Mouse (Mus musculus) CH12.LX (cell line): ENCODE results near the gene H2afj. TPM values are rescaled to one million over a fixed set of nuclear protein-coding genes. Genes with fewer than 3 reads are reported as not detected.
A peak's percentile ranks its signal among the peaks of the same experiment; 100 is the strongest.

Experiments
- DNase-seq: peaks from one replicate; pipeline ENCODE4 v3.0.0-alpha.2; 2013; ENCODE audit errors: extremely low read depth
- H3K27ac ChIP-seq: 2 replicates; pipeline ENCODE4 v1.5.1; 2012; ENCODE audit warnings: low read depth, mild to moderate bottlenecking, control low read depth, moderate library complexity; ENCODE audit not compliant: insufficient read depth
- H3K27me3 ChIP-seq: replicated peaks from 2 replicates; pipeline ENCODE3; 2012; ENCODE audit warnings: inconsistent platforms
- H3K36me3 ChIP-seq, 2 experiments: replicated peaks in 1 of 2; 2 replicates each; pipeline versions ENCODE3 to v1.6.1; 2012; ENCODE audit warnings: inconsistent platforms in 1 of 2, low read length in 1 of 2, mild to moderate bottlenecking in 1 of 2, mixed read lengths in 1 of 2, moderate library complexity in 1 of 2; ENCODE audit not compliant: control insufficient read depth in 1 of 2, insufficient read depth in 1 of 2
- H3K4me1 ChIP-seq, 2 experiments: 2 replicates each; pipeline ENCODE4 v1.6.1; 2012; ENCODE audit warnings: inconsistent platforms in 1 of 2, moderate library complexity in 1 of 2; ENCODE audit not compliant: insufficient read depth in 2 of 2, control insufficient read depth in 1 of 2
- H3K4me2 ChIP-seq: 2 replicates; pipeline ENCODE4 v1.6.1; 2012; ENCODE audit warnings: low read depth, mild to moderate bottlenecking, control low read depth; ENCODE audit not compliant: poor library complexity, insufficient read depth, severe bottlenecking
- H3K4me3 ChIP-seq, 3 experiments: fragments of 150-350 bp in 1 of 3; sonication (generic) in 1 of 3; replicated peaks in 1 of 3; 2 replicates each; pipeline versions ENCODE3 to v1.5.1; 2011 to 2012; ENCODE audit warnings: low read depth in 2 of 3, low read length in 2 of 3, mild to moderate bottlenecking in 2 of 3, moderate library complexity in 2 of 3, control low read depth in 1 of 3, improper control_type of control experiment in 1 of 3, inconsistent platforms in 1 of 3, mixed read lengths in 1 of 3; ENCODE audit not compliant: poor library complexity in 1 of 3
- H3K79me2 ChIP-seq: replicated peaks from 2 replicates; pipeline ENCODE4 v1.6.1; 2012; ENCODE audit warnings: mild to moderate bottlenecking, moderate library complexity; ENCODE audit not compliant: control insufficient read depth, poor library complexity, insufficient read depth, severe bottlenecking; ENCODE audit errors: extremely low read depth
- H3K9ac ChIP-seq: 2 replicates; pipeline ENCODE4 v1.6.1; 2012; ENCODE audit warnings: low read depth, mild to moderate bottlenecking, control low read depth, moderate library complexity; ENCODE audit not compliant: insufficient read depth
- H3K9me3 ChIP-seq: replicated peaks from 2 replicates; pipeline ENCODE3; 2012; ENCODE audit warnings: low read length, inconsistent platforms, mixed read lengths
- BHLHE40 ChIP-seq: IDR thresholded peaks from 2 replicates; pipeline ENCODE4 v1.6.1; 2011; ENCODE audit warnings: mild to moderate bottlenecking, low read depth, low read length, improper control_type of control experiment
- CHD1 ChIP-seq: IDR thresholded peaks from 2 replicates; pipeline ENCODE4 v1.6.1; 2012; ENCODE audit warnings: low read depth, low read length, improper control_type of control experiment, inconsistent platforms
- CHD2 ChIP-seq: IDR thresholded peaks from 2 replicates; pipeline ENCODE4 v1.6.1; 2011; ENCODE audit warnings: low read length, improper control_type of control experiment
- E2F4 ChIP-seq: IDR thresholded peaks from 2 replicates; pipeline ENCODE4 v1.6.1; 2011; ENCODE audit warnings: low read depth, low read length, improper control_type of control experiment; ENCODE audit not compliant: insufficient replicate concordance
- ELF1 ChIP-seq: IDR thresholded peaks from 2 replicates; pipeline ENCODE4 v1.6.1; 2014; ENCODE audit warnings: low read depth, mild to moderate bottlenecking, inconsistent platforms, low read length, improper control_type of control experiment
- EP300 ChIP-seq: IDR thresholded peaks from 2 replicates; pipeline ENCODE4 v1.6.1; 2011; ENCODE audit warnings: low read length, improper control_type of control experiment
- ETS1 ChIP-seq: conservative IDR thresholded peaks from 2 replicates; pipeline ENCODE4 v1.6.1; 2012; ENCODE audit warnings: low read depth, mild to moderate bottlenecking, inconsistent platforms, low read length, improper control_type of control experiment, moderate library complexity
- GABPA ChIP-seq: IDR thresholded peaks from 2 replicates; pipeline ENCODE4 v1.6.1; 2012; ENCODE audit warnings: low read depth, low read length, improper control_type of control experiment, inconsistent platforms; ENCODE audit not compliant: insufficient replicate concordance
- HCFC1 ChIP-seq: IDR thresholded peaks from 2 replicates; pipeline ENCODE4 v1.6.1; 2012; ENCODE audit warnings: low read depth, mild to moderate bottlenecking, inconsistent platforms, low read length, improper control_type of control experiment
- IRF4 ChIP-seq: IDR thresholded peaks from 2 replicates; pipeline ENCODE4 v1.6.1; 2014; ENCODE audit warnings: low read depth, mild to moderate bottlenecking, inconsistent platforms, low read length, improper control_type of control experiment
- JUN ChIP-seq: IDR thresholded peaks from 2 replicates; pipeline ENCODE4 v1.6.1; 2011; ENCODE audit warnings: low read depth, mild to moderate bottlenecking, low read length, improper control_type of control experiment, moderate library complexity; ENCODE audit not compliant: insufficient read depth
- JUND ChIP-seq: conservative IDR thresholded peaks from 2 replicates; pipeline ENCODE4 v1.6.1; 2011; ENCODE audit warnings: low read depth, low read length, improper control_type of control experiment
- KAT2A ChIP-seq: IDR thresholded peaks from 2 replicates; pipeline ENCODE4 v1.6.1; 2012; ENCODE audit warnings: low read length, improper control_type of control experiment, inconsistent platforms; ENCODE audit not compliant: insufficient replicate concordance
- MAFK ChIP-seq: IDR thresholded peaks from 2 replicates; pipeline ENCODE4 v1.6.1; 2011; ENCODE audit warnings: low read length, improper control_type of control experiment; ENCODE audit not compliant: insufficient replicate concordance
- MAX ChIP-seq: IDR thresholded peaks from 2 replicates; pipeline ENCODE4 v1.6.1; 2011; ENCODE audit warnings: low read length, improper control_type of control experiment
- MAZ ChIP-seq: IDR thresholded peaks from 2 replicates; pipeline ENCODE4 v1.6.1; 2012; ENCODE audit warnings: low read depth, mild to moderate bottlenecking, inconsistent platforms, low read length, improper control_type of control experiment, moderate library complexity
- MEF2A ChIP-seq: IDR thresholded peaks from 2 replicates; pipeline ENCODE4 v1.6.1; 2014; ENCODE audit warnings: low read depth, mild to moderate bottlenecking, inconsistent platforms, low read length, improper control_type of control experiment, borderline replicate concordance
- MXI1 ChIP-seq: IDR thresholded peaks from 2 replicates; pipeline ENCODE4 v1.6.1; 2011; ENCODE audit warnings: mild to moderate bottlenecking, low read depth, low read length, improper control_type of control experiment
- MYC ChIP-seq: IDR thresholded peaks from 2 replicates; pipeline ENCODE4 v1.6.1; 2011; ENCODE audit warnings: low read depth, mild to moderate bottlenecking, improper control_type of control experiment, low read length
- NELFE ChIP-seq: IDR thresholded peaks from 2 replicates; pipeline ENCODE4 v1.6.1; 2011; ENCODE audit warnings: low read depth, low read length, improper control_type of control experiment
- NRF1 ChIP-seq: IDR thresholded peaks from 2 replicates; pipeline ENCODE4 v1.6.1; 2014; ENCODE audit warnings: low read depth, mild to moderate bottlenecking, inconsistent platforms, low read length, improper control_type of control experiment, moderate library complexity
- POLR2A ChIP-seq: IDR thresholded peaks from 2 replicates; pipeline ENCODE4 v1.6.1; 2011; ENCODE audit warnings: low read depth, mild to moderate bottlenecking, improper control_type of control experiment, low read length
- POLR2AphosphoS2 ChIP-seq: IDR thresholded peaks from 2 replicates; pipeline ENCODE4 v1.6.1; 2011; ENCODE audit warnings: low read depth, low read length, improper control_type of control experiment
- RAD21 ChIP-seq: IDR thresholded peaks from 2 replicates; pipeline ENCODE4 v1.6.1; 2011; ENCODE audit warnings: low read depth, mild to moderate bottlenecking, low read length, improper control_type of control experiment, moderate library complexity
- RCOR1 ChIP-seq: conservative IDR thresholded peaks from 2 replicates; pipeline ENCODE4 v1.6.1; 2012; ENCODE audit warnings: low read depth, mild to moderate bottlenecking, inconsistent platforms, low read length, improper control_type of control experiment
- SIN3A ChIP-seq: IDR thresholded peaks from 2 replicates; pipeline ENCODE4 v1.6.1; 2012; ENCODE audit warnings: low read length, improper control_type of control experiment, inconsistent platforms
- SMC3 ChIP-seq: IDR thresholded peaks from 2 replicates; pipeline ENCODE4 v1.6.1; 2011; ENCODE audit warnings: low read depth, low read length, improper control_type of control experiment
- TBP ChIP-seq: conservative IDR thresholded peaks from 2 replicates; pipeline ENCODE4 v1.6.1; 2011; ENCODE audit warnings: low read depth, low read length, improper control_type of control experiment
- TCF12 ChIP-seq: IDR thresholded peaks from 2 replicates; pipeline ENCODE4 v1.6.1; 2014; ENCODE audit warnings: low read depth, mild to moderate bottlenecking, inconsistent platforms, low read length, improper control_type of control experiment
- UBTF ChIP-seq: IDR thresholded peaks from 2 replicates; pipeline ENCODE4 v1.6.1; 2012; ENCODE audit warnings: low read depth, mild to moderate bottlenecking, inconsistent platforms, low read length, improper control_type of control experiment, moderate library complexity
- USF2 ChIP-seq: conservative IDR thresholded peaks from 2 replicates; pipeline ENCODE4 v1.6.1; 2011; ENCODE audit warnings: low read depth, low read length, improper control_type of control experiment
- ZC3H11A ChIP-seq: IDR thresholded peaks from 2 replicates; pipeline ENCODE4 v1.6.1; 2012; ENCODE audit warnings: low read depth, mild to moderate bottlenecking, inconsistent platforms, low read length, improper control_type of control experiment
- ZKSCAN1 ChIP-seq: IDR thresholded peaks from 2 replicates; pipeline ENCODE4 v1.6.1; 2012; ENCODE audit warnings: low read depth, inconsistent platforms, low read length, improper control_type of control experiment, borderline replicate concordance
- ZMIZ1 ChIP-seq: IDR thresholded peaks from 2 replicates; pipeline ENCODE4 v1.6.1; 2012; ENCODE audit warnings: low read depth, mild to moderate bottlenecking, inconsistent platforms, low read length, improper control_type of control experiment
- ZNF384 ChIP-seq: IDR thresholded peaks from 2 replicates; pipeline ENCODE4 v1.6.1; 2012; ENCODE audit warnings: low read depth, low read length, improper control_type of control experiment, inconsistent platforms
- dilution Hi-C: fragments of 300-500 bp; cut with MboI; formaldehyde crosslinking; loops from 2 replicates; pipeline ENCODE4 v1.14.3; 2020; ENCODE audit warnings: low sequenced_read_pairs; ENCODE audit not compliant: extremely low pct_unique_long_range_greater_than_20kb, extremely low pct_ligation_motif_present
- in situ Hi-C: fragments of 300-500 bp; cut with MboI; formaldehyde crosslinking; loops from 3 replicates; pipeline ENCODE4 v1.14.3; 2019; ENCODE audit warnings: low sequenced_read_pairs, low pct_ligation_motif_present, low pct_unique_long_range_greater_than_20kb, mixed read lengths
- polyA plus RNA-seq: library from polyadenylated mRNA; unstranded; fragments of >175 nt; gene quantifications from 2 replicates; pipeline ENCODE4 v1.2.1, GENCODE M21; 2012; ENCODE audit warnings: low read depth; ENCODE audit not compliant: insufficient read length
- total RNA-seq, 2 experiments: library from RNA; depleted of rRNA; stranded (reverse); fragments of 300-350 nt in 1 of 2; fragments of >200 nt in 1 of 2; gene quantifications; 2 replicates each; pipeline ENCODE4 v1.2.3; 2012 to 2014

The H2afj gene
- total and polyA plus RNA-seq, 3 experiments, result 124 to 217 (median 158) TPM

GRCm38 (mm10) chr6:136827881-136828561, 20.0 kb downstream of the H2afj start, which contains the start of gene Wbp11:
Wbp11 (minus strand) TSS chr6:136828233.
- dilution Hi-C loops, result no loop called here
- peaks cover 13 to 23% of the 10 kb centered on the region in 2 experiments for H3K36me3 ChIP-seq

DNA sequence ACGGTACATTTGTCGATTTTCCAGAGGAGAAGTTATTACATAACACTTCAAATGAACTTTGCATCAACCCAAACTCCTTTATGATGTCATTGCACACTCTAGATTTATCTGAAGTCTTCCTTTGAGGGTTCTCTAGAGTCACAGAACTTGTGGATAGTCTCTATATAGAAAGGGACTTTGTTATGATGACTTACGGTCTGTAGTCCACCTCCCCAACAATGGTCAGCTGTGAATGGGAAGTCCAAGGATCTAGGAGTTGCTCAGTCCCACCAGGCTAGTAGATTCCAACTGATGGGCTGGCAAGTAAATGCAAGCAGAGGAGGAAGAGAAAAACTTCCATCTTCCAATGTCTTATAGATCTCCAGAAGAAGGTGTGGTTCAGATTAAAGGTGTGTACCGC, 20.6 kb downstream of the H2afj start:
- peak overlapping the region; percentile 65 to 86 (median 84) for H3K4me3 ChIP-seq
- H3K4me1 ChIP-seq, result peaks cover 5 to 45% of the 10 kb centered on the region in 2 experiments
- TF ChIP-seq ELF1 (no peak), CHD2 (no peak), MAZ (no peak), ZKSCAN1 (no peak), ZNF384 (no peak), E2F4 (no peak), EP300 (no peak), HCFC1 (no peak), CHD1 (no peak), ZC3H11A (no peak), JUN (no peak), UBTF (no peak), TCF12 (no peak)
- H3K79me2 ChIP-seq, result peaks cover 53% of the 10 kb centered on the region
- peaks cover 11 to 23% of the 10 kb centered on the region in 2 experiments for H3K36me3 ChIP-seq
- no peaks in the 10 kb centered on the region for H3K27me3 ChIP-seq
- no peak for DNase-seq
- dilution Hi-C loops (no loop called here), in situ Hi-C loops (no loop called here)
- H3K9ac ChIP-seq, result peak overlapping the region; percentile 98
- peak overlapping the region; percentile 100 for H3K4me2 ChIP-seq
- H3K27ac ChIP-seq, result peak overlapping the region; percentile 58; the same call in 1 of the 2 replicates
- no peaks in the 10 kb centered on the region for H3K9me3 ChIP-seq

More at GRCm38 (mm10) chr6:136827881-136828561, 20.0 kb downstream of the H2afj start, which contains the start of gene Wbp11:
- DNase-seq, result peak; percentile 98
- H3K4me2 ChIP-seq, result peak within 1 kb of the TSS; percentile 100
- in situ Hi-C loops, result no loop called here
- peak within 1 kb of the TSS; percentile 98 for H3K9ac ChIP-seq
- TF ChIP-seq BHLHE40 (no peak), JUND (0 out of 2 replicates have a peak, but pooled peaks have one; percentile 73), UBTF (peak; percentile 64; the same call in 1 of the 2 replicates), MAX (peak; percentile 86), CHD2 (peak; percentile 97), IRF4 (peak; percentile 67; the same call in 1 of the 2 replicates), POLR2AphosphoS2 (peak; percentile 96), MAZ (peak; percentile 76; the same call in 1 of the 2 replicates), POLR2A (peak; percentile 89), HCFC1 (peak; percentile 91), TBP (peak; percentile 95), ZMIZ1 (peak; percentile 91), GABPA (no peak; the same call in 1 of the 2 replicates), MEF2A (0 out of 2 replicates have a peak, but pooled peaks have one; percentile 16), SMC3 (no peak), RCOR1 (no peak), ETS1 (peak; percentile 54; the same call in 1 of the 2 replicates), ZNF384 (no peak), USF2 (no peak), ELF1 (peak; percentile 89), E2F4 (peak; percentile 85; the same call in 1 of the 2 replicates), CHD1 (peak; percentile 80; the same call in 1 of the 2 replicates), NRF1 (peak; percentile 58), KAT2A (peak; percentile 93), MXI1 (peak; percentile 78), MYC (peak; percentile 90; the same call in 1 of the 2 replicates), SIN3A (peak; percentile 91), NELFE (peak; percentile 92), JUN (0 out of 2 replicates have a peak, but pooled peaks have one; percentile 41), RAD21 (no peak; the same call in 1 of the 2 replicates), TCF12 (peak; percentile 92), MAFK (no peak)
- H3K27ac ChIP-seq, result peak within 1 kb of the TSS; percentile 58
- no peaks in the 10 kb centered on the region for H3K27me3 ChIP-seq
- H3K4me1 ChIP-seq, result peaks cover 3 to 39% of the 10 kb centered on the region in 2 experiments; a peak in 3 of 4 replicates
- no peaks in the 10 kb centered on the region for H3K9me3 ChIP-seq
- peaks cover 49% of the 10 kb centered on the region for H3K79me2 ChIP-seq
- peak within 1 kb of the TSS; percentile 84 to 93 (median 91) for H3K4me3 ChIP-seq
